Mouse (Mus musculus) thymus, postnatal 4 days (tissue): ENCODE measurements around the gene Tmem230.

Experiments
- DNase-seq: peaks from one replicate; pipeline ENCODE4 v3.0.0; 2021

The Tmem230 gene

GRCm38 (mm10) chr2:132221611-132222073, 26.0 kb downstream of the Tmem230 start:
- no peak for DNase-seq

GRCm38 (mm10) chr2:132211995-132212656, 35.5 kb downstream of the Tmem230 start:
- no peak for DNase-seq

- DNase-seq, result no peak
Measured at GRCm38 (mm10) chr2:132210806-132211312, 36.7 kb downstream of the Tmem230 start.

- DNase-seq, result no peak
Measured at GRCm38 (mm10) chr2:132208246-132208881, 39.2 kb downstream of the Tmem230 start.

- DNase-seq, result no peak
Measured at GRCm38 (mm10) chr2:132206316-132206881, 41.2 kb downstream of the Tmem230 start.

GRCm38 (mm10) chr2:132205549-132205948, 42.1 kb downstream of the Tmem230 start:
- no peak for DNase-seq

GRCm38 (mm10) chr2:132203773-132204172, 43.8 kb downstream of the Tmem230 start:
- DNase-seq, result peak; percentile 19

- no peak for DNase-seq
Measured at GRCm38 (mm10) chr2:132203186-132203585, 44.4 kb downstream of the Tmem230 start.

- DNase-seq, result no peak
Measured at GRCm38 (mm10) chr2:132198017-132198933, 49.3 kb downstream of the Tmem230 start.

GRCm38 (mm10) chr2:132195602-132196001, 52.0 kb downstream of the Tmem230 start:
- DNase-seq, result no peak

GRCm38 (mm10) chr2:132190602-132191161, 56.9 kb downstream of the Tmem230 start:
- DNase-seq, result no peak
